Mouse (Mus musculus) thymus, postnatal 36 days (tissue): ENCODE measurements around the gene Dscam.

ENCODE experiments used
- DNase-seq, 2 experiments: peaks; one replicate each; pipeline ENCODE4 v3.0.0; 2022; ENCODE audit warnings: mixed read lengths in 2 of 2

Gene Dscam

GRCm38 (mm10) chr16:96756994-96757393 is 413.6 kb downstream of the Dscam start:
- DNase-seq, result no peak

- no peak for DNase-seq
These were observed 415.5 kb downstream of the Dscam start for GRCm38 (mm10) chr16:96754971-96755504.

- no peak for DNase-seq
These were observed 416.2 kb downstream of the Dscam start for GRCm38 (mm10) chr16:96754381-96754780.

GRCm38 (mm10) chr16:96753781-96754173 is 416.8 kb downstream of the Dscam start:
- no peak for DNase-seq

- DNase-seq, result no peak
These were observed 417.3 kb downstream of the Dscam start for GRCm38 (mm10) chr16:96753164-96753780.

GRCm38 (mm10) chr16:96742475-96743255 is 427.9 kb downstream of the Dscam start:
- no peak for DNase-seq

- DNase-seq, result no peak
These were observed 429.2 kb downstream of the Dscam start for GRCm38 (mm10) chr16:96741336-96741735.

- DNase-seq, result no peak
These were observed 430.2 kb downstream of the Dscam start for GRCm38 (mm10) chr16:96740073-96741055.

- DNase-seq, result no peak
These were observed 434.1 kb downstream of the Dscam start for GRCm38 (mm10) chr16:96736501-96736900.

GRCm38 (mm10) chr16:96730881-96731280 is 439.7 kb downstream of the Dscam start:
- no peak for DNase-seq

- DNase-seq, result no peak
These were observed 442.4 kb downstream of the Dscam start for GRCm38 (mm10) chr16:96727836-96728774.

- no peak for DNase-seq
These were observed 445.4 kb downstream of the Dscam start for GRCm38 (mm10) chr16:96725071-96725724.

GRCm38 (mm10) chr16:96724591-96724990 is 446.0 kb downstream of the Dscam start:
- no peak for DNase-seq

- DNase-seq, result no peak
These were observed 446.4 kb downstream of the Dscam start for GRCm38 (mm10) chr16:96724123-96724522.

GRCm38 (mm10) chr16:96723066-96723669 is 447.4 kb downstream of the Dscam start:
- no peak for DNase-seq

- no peak for DNase-seq
These were observed 448.4 kb downstream of the Dscam start for GRCm38 (mm10) chr16:96722135-96722534.

GRCm38 (mm10) chr16:96721241-96721640 is 449.3 kb downstream of the Dscam start:
- DNase-seq, result no peak

GRCm38 (mm10) chr16:96720666-96721065 is 449.9 kb downstream of the Dscam start:
- DNase-seq, result no peak

- DNase-seq, result peak in 1 of 2 experiments; percentile 9
These were observed 452.3 kb downstream of the Dscam start for GRCm38 (mm10) chr16:96718221-96718620.

GRCm38 (mm10) chr16:96716633-96717032 is 453.9 kb downstream of the Dscam start:
- DNase-seq, result no peak

- no peak for DNase-seq
These were observed 458.6 kb downstream of the Dscam start for GRCm38 (mm10) chr16:96711935-96712334.
